Mouse (Mus musculus) MEL (cell line): ENCODE data around the gene Specc1l. TPM values are rescaled to one million over a fixed set of nuclear protein-coding genes. Genes with fewer than 3 reads are reported as not detected.

Source experiments
- DNase-seq: peaks from one replicate; pipeline ENCODE4 v3.0.0; 2011; ENCODE audit warnings: low read depth, low spot score
- H3K27ac ChIP-seq: 2 replicates; pipeline ENCODE4 v1.5.1; 2012; ENCODE audit warnings: low read depth, mild to moderate bottlenecking, control low read depth, low read length, moderate library complexity; ENCODE audit not compliant: control insufficient read depth
- H3K27me3 ChIP-seq, 2 experiments: fragments of 150-350 bp in 1 of 2; sonication (generic) in 1 of 2; 2 replicates each; pipeline ENCODE4 v1.6.1; 2012; ENCODE audit warnings: low read length in 2 of 2, mild to moderate bottlenecking in 2 of 2, improper control_type of control experiment in 1 of 2, moderate library complexity in 1 of 2; ENCODE audit not compliant: insufficient read depth in 2 of 2, control insufficient read depth in 1 of 2
- H3K36me3 ChIP-seq, 2 experiments: 2 replicates each; pipeline ENCODE4 v1.6.1; 2012 to 2014; ENCODE audit warnings: low read length in 2 of 2, improper control_type of control experiment in 1 of 2, inconsistent platforms in 1 of 2, mild to moderate bottlenecking in 1 of 2; ENCODE audit not compliant: insufficient read depth in 2 of 2, control insufficient read depth in 1 of 2
- H3K4me1 ChIP-seq, 2 experiments: fragments of 150-350 bp in 1 of 2; sonication (generic) in 1 of 2; 2 replicates each; pipeline ENCODE4 v1.6.1; 2012; ENCODE audit warnings: low read length in 2 of 2, improper control_type of control experiment in 1 of 2, mild to moderate bottlenecking in 1 of 2; ENCODE audit not compliant: insufficient read depth in 2 of 2, control insufficient read depth in 1 of 2
- H3K4me3 ChIP-seq, 2 experiments: fragments of 150-350 bp in 1 of 2; sonication (generic) in 1 of 2; 2 replicates each; pipeline ENCODE4 v1.5.1; 2012; ENCODE audit warnings: low read depth in 2 of 2, low read length in 2 of 2, mild to moderate bottlenecking in 2 of 2, moderate library complexity in 2 of 2, control low read depth in 1 of 2, improper control_type of control experiment in 1 of 2; ENCODE audit not compliant: control insufficient read depth in 1 of 2, insufficient read depth in 1 of 2
- H3K79me2 ChIP-seq: 2 replicates; pipeline ENCODE4 v1.6.1; 2012; ENCODE audit warnings: mild to moderate bottlenecking, low read length, moderate library complexity; ENCODE audit not compliant: control insufficient read depth, poor library complexity, insufficient read depth
- H3K9ac ChIP-seq: 2 replicates; pipeline ENCODE4 v1.6.1; 2012; ENCODE audit warnings: low read depth, mild to moderate bottlenecking, control low read depth, low read length, moderate library complexity; ENCODE audit not compliant: control insufficient read depth, poor library complexity, severe bottlenecking
- H3K9me3 ChIP-seq: fragments of 150-350 bp; sonication (generic); replicated peaks from 2 replicates; pipeline ENCODE4 v1.6.1; 2012; ENCODE audit warnings: mild to moderate bottlenecking, low read length, improper control_type of control experiment, moderate library complexity; ENCODE audit not compliant: insufficient read depth
- BHLHE40 ChIP-seq: IDR thresholded peaks from 2 replicates; pipeline ENCODE4 v1.6.1; 2012; ENCODE audit warnings: low read depth, mild to moderate bottlenecking, inconsistent platforms, low read length, improper control_type of control experiment, borderline replicate concordance
- CHD2 ChIP-seq: IDR thresholded peaks from 2 replicates; pipeline ENCODE4 v1.6.1; 2011; ENCODE audit warnings: low read length, improper control_type of control experiment
- CTCF ChIP-seq, 3 experiments: IDR thresholded peaks in 2 of 3; conservative IDR thresholded peaks in 1 of 3; 2 replicates each; pipeline ENCODE4 v1.5.1; 2011 to 2012; ENCODE audit warnings: low read length in 3 of 3, low read depth in 2 of 3, mild to moderate bottlenecking in 2 of 3, improper control_type of control experiment in 1 of 3, inconsistent platforms in 1 of 3, mixed read lengths in 1 of 3, moderate library complexity in 1 of 3; ENCODE audit not compliant: control insufficient read depth in 1 of 3, insufficient read depth in 1 of 3, poor library complexity in 1 of 3, severe bottlenecking in 1 of 3
- E2F4 ChIP-seq: IDR thresholded peaks from 2 replicates; pipeline ENCODE4 v1.6.1; 2011; ENCODE audit warnings: low read depth, low read length, improper control_type of control experiment, borderline replicate concordance
- ELF1 ChIP-seq: IDR thresholded peaks from 2 replicates; pipeline ENCODE4 v1.6.1; 2014; ENCODE audit warnings: low read depth, mild to moderate bottlenecking, inconsistent platforms, low read length, improper control_type of control experiment, moderate library complexity
- EP300 ChIP-seq, 2 experiments: IDR thresholded peaks; 2 replicates each; pipeline ENCODE4 v1.6.1; 2011; ENCODE audit warnings: improper control_type of control experiment in 2 of 2, low read length in 2 of 2, low read depth in 1 of 2, mild to moderate bottlenecking in 1 of 2
- ETS1 ChIP-seq: IDR thresholded peaks from 2 replicates; pipeline ENCODE4 v1.6.1; 2012; ENCODE audit warnings: low read depth, mild to moderate bottlenecking, inconsistent platforms, low read length, improper control_type of control experiment, moderate library complexity
- GABPA ChIP-seq: IDR thresholded peaks from 2 replicates; pipeline ENCODE4 v1.6.1; 2012; ENCODE audit warnings: low read depth, mild to moderate bottlenecking, inconsistent platforms, low read length, improper control_type of control experiment, moderate library complexity
- GATA1 ChIP-seq: IDR thresholded peaks from 2 replicates; pipeline ENCODE4 v1.6.1; 2011; ENCODE audit warnings: low read depth, low read length, improper control_type of control experiment
- HCFC1 ChIP-seq: IDR thresholded peaks from 2 replicates; pipeline ENCODE4 v1.6.1; 2012; ENCODE audit warnings: low read depth, mild to moderate bottlenecking, inconsistent platforms, low read length, improper control_type of control experiment, moderate library complexity
- MAFK ChIP-seq: IDR thresholded peaks from 2 replicates; pipeline ENCODE4 v1.6.1; 2011; ENCODE audit warnings: low read depth, mild to moderate bottlenecking, low read length, improper control_type of control experiment, borderline replicate concordance
- MAZ ChIP-seq: IDR thresholded peaks from 2 replicates; pipeline ENCODE4 v1.6.1; 2012; ENCODE audit warnings: low read depth, mild to moderate bottlenecking, inconsistent platforms, low read length, improper control_type of control experiment
- MEF2A ChIP-seq: IDR thresholded peaks from 2 replicates; pipeline ENCODE4 v1.6.1; 2014; ENCODE audit warnings: low read depth, mild to moderate bottlenecking, inconsistent platforms, low read length, improper control_type of control experiment; ENCODE audit not compliant: poor library complexity, insufficient replicate concordance, severe bottlenecking; ENCODE audit errors: extremely low read depth
- MXI1 ChIP-seq: IDR thresholded peaks from 2 replicates; pipeline ENCODE4 v1.6.1; 2011; ENCODE audit warnings: mild to moderate bottlenecking, low read depth, low read length, improper control_type of control experiment
- MYB ChIP-seq: IDR thresholded peaks from 2 replicates; pipeline ENCODE4 v1.6.1; 2011; ENCODE audit warnings: mild to moderate bottlenecking, low read depth, low read length, improper control_type of control experiment
- NRF1 ChIP-seq: IDR thresholded peaks from 2 replicates; pipeline ENCODE4 v1.6.1; 2014; ENCODE audit warnings: low read depth, mild to moderate bottlenecking, inconsistent platforms, low read length, improper control_type of control experiment, moderate library complexity; ENCODE audit not compliant: poor library complexity, insufficient read depth, severe bottlenecking
- POLR2AphosphoS5 ChIP-seq: IDR thresholded peaks from 2 replicates; pipeline ENCODE4 v1.6.1; 2012; ENCODE audit warnings: low read depth, borderline replicate concordance, mild to moderate bottlenecking, inconsistent platforms, low read length, moderate library complexity, mixed read lengths
- RAD21 ChIP-seq: IDR thresholded peaks from 2 replicates; pipeline ENCODE4 v1.6.1; 2011; ENCODE audit warnings: mild to moderate bottlenecking, low read depth, low read length, improper control_type of control experiment
- SIN3A ChIP-seq: IDR thresholded peaks from 2 replicates; pipeline ENCODE4 v1.6.1; 2012; ENCODE audit warnings: low read length, improper control_type of control experiment, inconsistent platforms
- TAL1 ChIP-seq: IDR thresholded peaks from 2 replicates; pipeline ENCODE4 v1.6.1; 2012; ENCODE audit warnings: mild to moderate bottlenecking, inconsistent platforms, low read length, moderate library complexity, mixed read lengths
- TCF12 ChIP-seq: IDR thresholded peaks from 2 replicates; pipeline ENCODE4 v1.6.1; 2014; ENCODE audit warnings: low read depth, mild to moderate bottlenecking, inconsistent platforms, low read length, improper control_type of control experiment, moderate library complexity
- ZMIZ1 ChIP-seq: IDR thresholded peaks from 2 replicates; pipeline ENCODE4 v1.6.1; 2012; ENCODE audit warnings: low read depth, mild to moderate bottlenecking, inconsistent platforms, low read length, improper control_type of control experiment, moderate library complexity
- ZNF384 ChIP-seq: IDR thresholded peaks from 2 replicates; pipeline ENCODE4 v1.6.1; 2012; ENCODE audit warnings: low read depth, mild to moderate bottlenecking, inconsistent platforms, low read length, improper control_type of control experiment
- polyA plus RNA-seq, 2 experiments: library from polyadenylated mRNA; stranded (reverse) in 1 of 2; unstranded in 1 of 2; fragments of >175 nt in 1 of 2; fragments of >200 nt in 1 of 2; gene quantifications; 2 replicates each; pipeline versions ENCODE4 v1.2.1 to v1.2.4; 2012; ENCODE audit warnings: low replicate concordance in 2 of 2, low read depth in 1 of 2; ENCODE audit not compliant: insufficient read length in 2 of 2, insufficient read depth in 1 of 2, missing spikeins in 1 of 2
- total RNA-seq: library from RNA; depleted of rRNA; stranded (reverse); fragments of 300-350 nt; gene quantifications from 2 replicates; pipeline ENCODE4 v1.2.3, GENCODE M21; 2012

Gene Specc1l
- total and polyA plus RNA-seq, 3 experiments: 12.3 to 30.6 (median 15.1) TPM

DNA sequence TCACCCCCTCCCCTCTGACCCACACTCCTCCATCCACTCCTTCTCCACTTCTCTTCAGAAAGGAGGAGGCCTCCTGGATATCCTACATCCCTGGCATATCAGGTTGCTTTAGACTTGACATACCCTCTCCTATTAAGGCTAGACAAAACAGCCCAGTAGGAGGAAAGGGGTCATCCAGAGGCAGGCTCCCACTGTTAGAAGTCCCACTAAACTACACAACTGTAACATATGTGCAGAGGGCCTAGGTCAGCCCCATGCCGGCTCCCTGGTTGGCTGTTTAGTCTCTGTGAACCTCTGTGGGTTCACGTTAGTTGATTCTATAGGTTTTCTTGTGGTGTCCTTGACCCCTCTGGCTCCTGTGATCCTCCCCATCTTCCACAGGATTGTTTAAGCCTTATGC lies 23.9 kb downstream of the Specc1l start:
- no peak for TF ChIP-seq RAD21
- no peak for TF ChIP-seq CTCF (IDR thresholded peaks at IDR 0.05 in 2 of 3, conservative IDR thresholded peaks at IDR 0.05 in 1 of 3; ENCODE audit: control insufficient read depth in 1 of 3, insufficient read depth in 1 of 3, low read depth in 2 of 3, low read length in 3 of 3, poor library complexity in 1 of 3, severe bottlenecking in 1 of 3)
- TF ChIP-seq MAFK: no peak
- no peak for TF ChIP-seq POLR2AphosphoS5
- no peak for TF ChIP-seq BHLHE40
- TF ChIP-seq ZNF384: no peak
- no peak for TF ChIP-seq HCFC1
- TF ChIP-seq NRF1: no peak
- TF ChIP-seq GATA1: no peak
- TF ChIP-seq MXI1: no peak
- no peak for TF ChIP-seq TCF12
- Histone ChIP-seq H3K27me3 (no peaks in the 10 kb centered on the region), H3K9ac (no peak overlapping the region), H3K4me1 (no peaks in the 10 kb centered on the region), H3K79me2 (no peaks in the 10 kb centered on the region), H3K36me3 (peaks cover 0 to 5% of the 10 kb centered on the region in 2 experiments; a peak in 2 of 4 replicates), H3K9me3 (no peaks in the 10 kb centered on the region), H3K27ac (no peak overlapping the region), H3K4me3 (no peak overlapping the region)
- no peak for DNase-seq

DNA sequence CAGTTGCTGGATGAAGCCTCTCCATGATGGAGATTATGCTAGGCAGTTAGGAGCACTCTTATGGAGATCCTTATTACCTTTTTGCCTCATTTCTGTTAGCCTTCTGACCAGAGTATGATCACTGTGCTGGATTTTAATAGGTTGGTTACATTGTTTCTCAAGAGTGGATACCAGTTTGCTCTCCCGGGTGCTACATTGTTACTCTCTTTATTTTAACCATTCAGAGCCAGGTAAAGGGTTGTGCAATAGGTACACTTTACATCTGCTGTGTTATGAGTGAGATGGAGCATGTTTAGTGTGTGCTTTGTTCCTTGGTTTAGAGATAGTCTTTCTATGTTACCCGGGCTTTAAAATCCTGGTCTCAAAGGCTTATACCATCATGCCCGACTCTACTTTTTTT lies 24.3 kb downstream of the Specc1l start:
- Histone ChIP-seq H3K9me3 (no peaks in the 10 kb centered on the region), H3K4me3 (no peak overlapping the region), H3K4me1 (no peaks in the 10 kb centered on the region), H3K79me2 (no peaks in the 10 kb centered on the region), H3K27ac (no peak overlapping the region), H3K9ac (no peak overlapping the region), H3K36me3 (peaks cover 0 to 5% of the 10 kb centered on the region in 2 experiments; a peak in 2 of 4 replicates), H3K27me3 (no peaks in the 10 kb centered on the region)
- DNase-seq: no peak
- no peak for TF ChIP-seq RAD21
- no peak for TF ChIP-seq GABPA
- no peak for TF ChIP-seq POLR2AphosphoS5
- no peak for TF ChIP-seq HCFC1
- no peak for TF ChIP-seq CHD2
- no peak for TF ChIP-seq MEF2A
- no peak for TF ChIP-seq TCF12
- no peak for TF ChIP-seq MAZ
- no peak for TF ChIP-seq ELF1
- TF ChIP-seq MYB: no peak
- TF ChIP-seq TAL1: no peak
- TF ChIP-seq MAFK: no peak
- no peak for TF ChIP-seq E2F4
- no peak for TF ChIP-seq CTCF (IDR thresholded peaks at IDR 0.05 in 2 of 3, conservative IDR thresholded peaks at IDR 0.05 in 1 of 3; ENCODE audit: control insufficient read depth in 1 of 3, insufficient read depth in 1 of 3, low read depth in 2 of 3, low read length in 3 of 3, poor library complexity in 1 of 3, severe bottlenecking in 1 of 3)
- no peak for TF ChIP-seq SIN3A
- TF ChIP-seq ZMIZ1: no peak
- no peak for TF ChIP-seq ETS1
- no peak for TF ChIP-seq EP300 (IDR thresholded peaks at IDR 0.05; ENCODE audit: low read depth in 1 of 2, low read length in 2 of 2)
